Mouse (Mus musculus): ENCODE measurements around the gene Tenm3. TPM values are rescaled to one million over a fixed set of nuclear protein-coding genes. Genes with fewer than 3 reads are reported as not detected.

The Tenm3 gene
- polyA plus RNA-seq, 1 experiment from 2014 or later: 65.3 TPM

DNA sequence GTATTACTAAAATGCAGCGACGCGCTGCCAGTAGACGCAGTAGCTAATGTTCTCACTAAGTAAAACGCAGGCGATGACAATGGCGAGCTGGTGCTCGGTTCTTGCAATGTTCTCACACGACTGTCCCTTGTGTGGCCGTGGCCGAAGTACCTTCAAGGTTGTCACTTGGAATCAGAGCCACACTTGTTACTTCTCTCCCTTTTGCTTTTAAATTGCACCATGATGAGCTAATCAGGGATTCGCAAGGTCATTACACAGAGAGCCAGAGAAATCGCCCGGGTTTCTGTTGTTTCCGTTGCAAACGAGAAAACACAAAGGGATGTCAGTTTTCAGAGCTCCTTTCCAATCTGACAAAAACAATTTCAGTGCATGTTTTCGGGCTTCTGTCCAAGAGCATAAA is 301.6 kb downstream of the Tenm3 start:
- Histone ChIP-seq H3K27ac (no peak overlapping the region), H3K9ac (no peak overlapping the region), H3K4me1 (peaks cover 32% of the 10 kb centered on the region; the same call in 1 of the 2 replicates), H3K4me2 (replicated peaks) (no peak overlapping the region), H3K36me3 (peaks cover under 1% of the 10 kb centered on the region; the same call in 1 of the 2 replicates), H3K4me3 (no peak overlapping the region), H3K27me3 (no peaks in the 10 kb centered on the region), H3K9me3 (no peaks in the 10 kb centered on the region)
- WGBS: 86% methylated on average over 17 of the region's 17 CpGs
- no peak for ATAC-seq (ENCODE audit: insufficient number of reproducible peaks, insufficient read depth, low FRiP score, low TSS enrichment)

DNA sequence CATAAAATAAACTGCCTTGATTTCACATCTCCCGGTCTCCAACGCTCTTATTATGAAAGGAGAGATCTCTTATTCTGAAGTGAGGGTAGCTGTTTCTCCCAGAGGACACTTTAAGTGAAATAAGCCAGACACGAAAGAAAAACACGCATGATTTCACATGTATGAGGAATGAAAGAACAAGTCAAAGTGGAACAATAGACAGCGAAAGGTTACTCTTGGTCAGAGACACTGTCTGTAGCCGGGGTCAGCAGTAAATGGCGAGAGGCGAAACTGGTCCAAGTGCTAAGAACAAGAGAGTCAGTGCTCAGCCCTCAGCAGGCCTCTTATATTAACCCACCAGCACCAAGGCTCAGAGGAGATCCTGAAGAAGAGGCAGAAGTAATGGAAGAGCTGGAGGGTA is 302.9 kb downstream of the Tenm3 start:
- Histone ChIP-seq H3K4me1 (peaks cover 30% of the 10 kb centered on the region; the same call in 1 of the 2 replicates), H3K4me3 (no peak overlapping the region), H3K9me3 (no peaks in the 10 kb centered on the region), H3K27ac (no peak overlapping the region), H3K9ac (no peak overlapping the region), H3K27me3 (no peaks in the 10 kb centered on the region), H3K36me3 (no peaks in the 10 kb centered on the region), H3K4me2 (replicated peaks) (no peak overlapping the region)
- 57% methylated on average over 8 of the region's 8 CpGs for WGBS
- ATAC-seq (ENCODE audit: insufficient number of reproducible peaks, insufficient read depth, low FRiP score, low TSS enrichment): no peak; the same call in 1 of the 2 replicates

DNA sequence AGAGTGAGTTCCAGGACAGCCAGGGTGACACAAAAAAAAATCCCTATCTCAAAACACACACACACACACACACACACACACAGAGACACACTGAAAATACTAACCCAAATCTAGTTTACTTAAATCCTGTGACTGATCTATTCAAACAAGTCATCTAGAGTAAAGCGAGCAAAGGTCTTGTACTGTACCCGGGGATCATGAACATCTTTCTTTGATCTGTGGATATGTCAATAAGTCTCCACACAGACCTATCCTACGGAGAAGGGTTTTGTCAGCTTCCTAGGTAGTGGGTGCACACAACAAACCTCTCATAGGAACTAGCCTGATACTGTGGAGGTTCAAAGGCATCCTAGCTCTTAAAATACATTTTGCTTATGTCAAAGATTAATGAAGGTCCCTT is 307.9 kb downstream of the Tenm3 start:
- Histone ChIP-seq H3K4me1 (peaks cover 15% of the 10 kb centered on the region; the same call in 1 of the 2 replicates), H3K9ac (no peak overlapping the region), H3K4me3 (no peak overlapping the region), H3K4me2 (replicated peaks) (no peak overlapping the region), H3K27ac (no peak overlapping the region), H3K9me3 (no peaks in the 10 kb centered on the region), H3K27me3 (no peaks in the 10 kb centered on the region), H3K36me3 (0 out of 2 replicates have a peak, but pooled peaks cover 7% of the 10 kb centered on the region)
- no peak for ATAC-seq (ENCODE audit: insufficient number of reproducible peaks, insufficient read depth, low FRiP score, low TSS enrichment)
- WGBS: 89% methylated on average over 3 of the region's 3 CpGs

DNA sequence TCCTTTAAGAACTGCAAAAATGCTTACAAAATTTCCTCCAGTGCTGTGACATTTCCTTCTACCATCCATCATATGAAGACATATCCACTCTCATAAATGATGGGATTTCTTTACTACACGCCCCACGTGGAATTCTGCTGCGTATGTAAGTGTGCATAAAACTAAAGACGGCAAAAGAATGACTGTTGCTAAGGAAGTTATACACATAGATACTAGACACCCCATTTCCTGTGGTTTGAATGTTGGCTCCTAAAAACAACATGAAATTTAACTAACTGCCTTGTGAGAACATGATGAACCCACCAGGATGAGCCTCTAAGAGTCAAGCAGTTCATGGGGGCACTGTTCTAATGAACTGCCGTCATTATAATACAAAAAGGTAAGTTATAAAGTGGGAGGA is 312.0 kb downstream of the Tenm3 start:
- no peaks in the 10 kb centered on the region for H3K9me3 ChIP-seq
- WGBS: 86% methylated on average over 5 of the region's 5 CpGs
- no peak overlapping the region for H3K27ac ChIP-seq
- no peak for ATAC-seq (ENCODE audit: insufficient number of reproducible peaks, insufficient read depth, low FRiP score, low TSS enrichment)
- H3K9ac ChIP-seq: no peak overlapping the region
- no peak overlapping the region for H3K4me3 ChIP-seq
- H3K36me3 ChIP-seq: 0 out of 2 replicates have a peak, but pooled peaks cover 7% of the 10 kb centered on the region
- peaks cover 4% of the 10 kb centered on the region; the same call in 1 of the 2 replicates for H3K4me1 ChIP-seq
- no peaks in the 10 kb centered on the region for H3K27me3 ChIP-seq
- H3K4me2 ChIP-seq (replicated peaks): no peak overlapping the region

DNA sequence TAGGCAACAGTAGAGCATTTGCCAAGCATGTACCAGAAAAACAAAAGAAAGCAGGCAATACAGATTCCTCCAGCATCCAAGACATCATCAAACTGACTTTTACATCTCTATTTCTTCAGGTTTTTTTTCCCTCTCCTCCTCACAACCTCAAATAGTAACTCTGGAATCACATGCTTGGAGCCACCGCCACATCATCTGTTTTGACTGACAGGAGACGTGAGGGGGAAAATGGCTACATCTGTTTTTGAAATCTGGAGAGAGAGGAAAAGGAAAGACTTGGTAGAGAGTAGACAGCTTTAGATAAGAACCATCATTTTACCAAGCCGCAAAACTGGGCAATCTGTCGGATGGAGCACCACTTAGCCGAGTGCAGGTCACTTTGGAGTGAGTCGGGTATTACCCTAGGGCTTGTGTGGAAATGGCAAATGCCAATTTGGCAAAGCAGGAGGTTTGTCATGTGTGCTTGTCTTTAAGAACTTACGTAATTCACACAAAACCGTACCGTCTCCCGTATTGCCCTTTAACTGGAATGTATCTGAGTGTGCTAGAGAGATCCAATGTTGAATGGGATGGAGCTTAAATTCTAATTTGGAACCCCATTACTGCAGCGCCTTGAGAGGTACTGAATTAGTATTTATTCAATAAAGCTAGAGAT is 312.7 kb downstream of the Tenm3 start:
- Histone ChIP-seq H3K4me3 (no peak overlapping the region), H3K4me1 (peaks cover 4% of the 10 kb centered on the region; the same call in 1 of the 2 replicates), H3K9ac (no peak overlapping the region), H3K27me3 (no peaks in the 10 kb centered on the region), H3K4me2 (replicated peaks) (no peak overlapping the region), H3K9me3 (no peaks in the 10 kb centered on the region), H3K36me3 (0 out of 2 replicates have a peak, but pooled peaks cover 7% of the 10 kb centered on the region), H3K27ac (no peak overlapping the region)
- WGBS: 87% methylated on average over 11 of the region's 11 CpGs
- no peak for ATAC-seq (ENCODE audit: insufficient number of reproducible peaks, insufficient read depth, low FRiP score, low TSS enrichment)

DNA sequence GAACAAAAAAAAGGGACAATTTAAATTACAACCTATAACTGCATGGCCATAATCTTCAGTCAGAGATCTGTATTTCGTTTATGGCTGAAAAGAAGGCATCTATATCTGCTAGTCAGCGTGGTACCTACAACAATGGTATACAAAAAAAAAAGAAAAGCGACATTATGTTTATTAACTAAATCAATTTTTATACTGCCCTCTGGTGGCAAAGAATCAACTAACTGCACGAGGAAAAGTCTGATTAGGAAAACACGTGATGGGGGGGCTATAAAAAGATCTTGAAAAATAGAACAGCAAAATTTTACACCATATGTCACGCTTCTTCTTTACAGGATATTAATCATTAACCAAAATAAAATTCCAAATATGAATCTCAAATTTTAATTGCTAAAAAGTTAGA is 316.3 kb downstream of the Tenm3 start:
- no peaks in the 10 kb centered on the region for H3K36me3 ChIP-seq
- H3K4me2 ChIP-seq (replicated peaks): no peak overlapping the region
- no peak overlapping the region for H3K4me3 ChIP-seq
- 51% methylated on average over 6 of the region's 6 CpGs for WGBS
- no peak overlapping the region for H3K27ac ChIP-seq
- no peak overlapping the region for H3K9ac ChIP-seq
- ATAC-seq (ENCODE audit: insufficient number of reproducible peaks, insufficient read depth, low FRiP score, low TSS enrichment): no peak
- no peaks in the 10 kb centered on the region for H3K27me3 ChIP-seq
- H3K9me3 ChIP-seq: no peaks in the 10 kb centered on the region
- H3K4me1 ChIP-seq: peaks cover 4% of the 10 kb centered on the region; the same call in 1 of the 2 replicates

DNA sequence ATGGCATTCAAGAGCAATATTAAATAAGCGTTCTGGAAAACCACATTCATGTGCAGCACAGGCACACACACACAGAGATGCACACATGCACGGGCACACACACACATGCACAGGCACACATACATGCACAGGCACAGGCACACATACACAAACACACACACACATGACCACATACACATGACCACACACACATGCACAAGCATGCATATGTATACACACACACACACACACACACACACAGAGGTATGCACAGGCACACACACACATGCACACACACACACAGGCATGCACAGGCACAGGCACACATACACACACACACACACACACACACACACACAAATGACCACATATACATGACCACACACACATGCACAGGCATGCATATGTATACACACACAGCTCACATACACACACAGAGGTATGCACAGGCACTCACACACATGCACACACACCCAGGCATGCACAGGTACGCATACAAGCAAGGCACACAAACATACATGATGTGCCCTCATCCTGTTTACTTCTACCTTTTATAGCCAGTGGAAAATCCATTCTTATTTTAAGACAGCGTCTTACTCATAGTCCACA is 321.1 kb downstream of the Tenm3 start:
- Histone ChIP-seq H3K9me3 (no peaks in the 10 kb centered on the region), H3K27ac (no peak overlapping the region), H3K4me2 (replicated peaks) (no peak overlapping the region), H3K4me3 (no peak overlapping the region), H3K9ac (no peak overlapping the region), H3K36me3 (no peaks in the 10 kb centered on the region), H3K27me3 (no peaks in the 10 kb centered on the region), H3K4me1 (peaks cover 4% of the 10 kb centered on the region; the same call in 1 of the 2 replicates)
- 0 out of 2 replicates have a peak, but pooled peaks have one; percentile 28 for ATAC-seq (ENCODE audit: insufficient number of reproducible peaks, insufficient read depth, low FRiP score, low TSS enrichment)
- WGBS: 90% methylated on average over 4 of the region's 4 CpGs

DNA sequence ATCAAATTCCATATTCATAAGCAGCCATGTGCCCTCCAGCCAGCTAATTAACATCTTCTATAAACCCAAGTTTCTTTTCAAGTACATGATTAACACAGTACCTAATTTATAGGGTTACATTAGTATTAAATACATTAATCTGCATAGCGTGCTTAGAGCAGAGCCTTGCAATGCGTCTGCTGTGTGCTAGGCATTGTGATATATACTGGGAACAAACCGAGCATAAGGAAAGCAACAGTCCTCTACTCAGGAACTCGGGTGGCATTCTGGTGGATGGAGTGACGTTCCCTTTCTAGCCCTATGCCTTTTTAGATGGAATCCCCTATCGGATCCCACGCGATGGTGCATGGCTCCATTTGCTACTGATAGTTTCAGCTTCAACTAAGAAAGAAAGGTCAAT is 321.7 kb downstream of the Tenm3 start:
- H3K27me3 ChIP-seq: no peaks in the 10 kb centered on the region
- H3K4me2 ChIP-seq (replicated peaks): no peak overlapping the region
- no peaks in the 10 kb centered on the region for H3K9me3 ChIP-seq
- H3K4me3 ChIP-seq: no peak overlapping the region
- no peak overlapping the region for H3K9ac ChIP-seq
- no peaks in the 10 kb centered on the region for H3K36me3 ChIP-seq
- H3K4me1 ChIP-seq: peaks cover 4% of the 10 kb centered on the region; the same call in 1 of the 2 replicates
- no peak overlapping the region for H3K27ac ChIP-seq
- ATAC-seq (ENCODE audit: insufficient number of reproducible peaks, insufficient read depth, low FRiP score, low TSS enrichment): no peak
- 85% methylated on average over 8 of the region's 8 CpGs for WGBS

DNA sequence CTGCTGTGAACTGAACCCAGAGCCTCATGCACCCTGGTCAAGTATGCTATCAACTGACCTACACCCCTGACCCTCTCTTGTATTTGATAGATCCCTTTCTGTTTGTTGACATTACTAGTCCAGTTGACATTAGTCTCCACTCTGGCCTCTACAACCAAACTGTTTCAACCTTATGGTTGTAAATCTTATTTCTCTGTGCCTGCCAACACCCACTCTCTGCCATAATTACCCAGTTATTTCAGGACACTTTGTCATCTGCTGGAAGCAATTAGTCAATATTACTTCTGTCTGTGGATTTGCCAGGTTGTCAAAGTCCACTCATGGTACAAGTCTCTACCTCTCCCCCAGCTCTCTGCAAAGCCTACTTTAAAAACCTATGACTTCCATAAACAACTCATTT is 326.3 kb downstream of the Tenm3 start:
- ATAC-seq (ENCODE audit: insufficient number of reproducible peaks, insufficient read depth, low FRiP score, low TSS enrichment): no peak
- Histone ChIP-seq H3K36me3 (no peaks in the 10 kb centered on the region), H3K4me2 (replicated peaks) (no peak overlapping the region), H3K4me1 (peaks cover 4% of the 10 kb centered on the region; the same call in 1 of the 2 replicates), H3K27me3 (no peaks in the 10 kb centered on the region), H3K9ac (no peak overlapping the region), H3K9me3 (no peaks in the 10 kb centered on the region), H3K27ac (no peak overlapping the region), H3K4me3 (no peak overlapping the region)

DNA sequence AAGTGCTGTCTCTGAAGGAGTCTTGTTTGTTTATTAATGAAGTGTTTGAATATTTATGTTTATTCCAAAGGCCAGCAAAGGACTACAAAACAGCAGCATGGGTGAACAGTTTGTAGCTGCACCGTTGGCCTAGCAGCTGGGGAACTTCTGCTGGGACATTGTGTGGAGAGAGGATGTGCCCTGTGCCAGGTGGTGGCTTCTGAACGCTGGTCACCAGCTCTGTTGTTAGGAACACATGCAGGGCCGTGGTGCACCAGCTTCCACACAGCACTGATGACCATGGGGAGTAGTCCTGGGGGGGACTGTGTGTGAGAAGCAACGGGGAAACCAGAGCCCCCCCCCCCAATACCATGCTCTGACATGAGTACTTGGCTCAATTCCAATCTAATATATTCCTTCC is 329.5 kb downstream of the Tenm3 start:
- peaks cover 7% of the 10 kb centered on the region; the same call in 1 of the 2 replicates for H3K4me1 ChIP-seq
- no peaks in the 10 kb centered on the region for H3K9me3 ChIP-seq
- H3K36me3 ChIP-seq: no peaks in the 10 kb centered on the region
- WGBS: 91% methylated on average over 4 of the region's 4 CpGs
- no peaks in the 10 kb centered on the region for H3K27me3 ChIP-seq
- ATAC-seq (ENCODE audit: insufficient number of reproducible peaks, insufficient read depth, low FRiP score, low TSS enrichment): no peak
- H3K27ac ChIP-seq: no peak overlapping the region
- H3K9ac ChIP-seq: no peak overlapping the region
- no peak overlapping the region for H3K4me2 ChIP-seq (replicated peaks)
- H3K4me3 ChIP-seq: no peak overlapping the region

DNA sequence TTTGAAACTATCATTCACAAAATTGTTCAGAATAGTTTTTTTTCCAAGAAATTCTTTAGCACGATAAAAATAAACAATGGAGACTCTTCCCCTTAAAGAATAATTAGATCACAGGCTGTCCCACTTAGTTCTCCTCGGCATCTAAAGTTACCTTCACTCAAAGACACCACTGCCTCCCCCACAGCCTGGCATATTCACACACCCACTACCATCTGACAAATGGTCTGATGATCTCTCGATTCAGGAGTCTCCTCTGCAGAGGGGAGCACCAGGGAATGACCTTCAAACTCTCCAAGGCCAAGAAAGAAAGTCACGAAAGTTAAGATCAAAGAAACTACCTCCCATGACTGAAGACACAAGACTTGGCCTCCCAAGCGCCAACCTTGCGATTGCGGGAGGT is 329.9 kb downstream of the Tenm3 start:
- no peaks in the 10 kb centered on the region for H3K36me3 ChIP-seq
- no peak for ATAC-seq (ENCODE audit: insufficient number of reproducible peaks, insufficient read depth, low FRiP score, low TSS enrichment)
- no peaks in the 10 kb centered on the region for H3K27me3 ChIP-seq
- H3K4me2 ChIP-seq (replicated peaks): no peak overlapping the region
- no peak overlapping the region for H3K9ac ChIP-seq
- H3K27ac ChIP-seq: no peak overlapping the region
- H3K4me3 ChIP-seq: no peak overlapping the region
- 89% methylated on average over 7 of the region's 7 CpGs for WGBS
- H3K4me1 ChIP-seq: peaks cover 11% of the 10 kb centered on the region; the same call in 1 of the 2 replicates
- no peaks in the 10 kb centered on the region for H3K9me3 ChIP-seq

DNA sequence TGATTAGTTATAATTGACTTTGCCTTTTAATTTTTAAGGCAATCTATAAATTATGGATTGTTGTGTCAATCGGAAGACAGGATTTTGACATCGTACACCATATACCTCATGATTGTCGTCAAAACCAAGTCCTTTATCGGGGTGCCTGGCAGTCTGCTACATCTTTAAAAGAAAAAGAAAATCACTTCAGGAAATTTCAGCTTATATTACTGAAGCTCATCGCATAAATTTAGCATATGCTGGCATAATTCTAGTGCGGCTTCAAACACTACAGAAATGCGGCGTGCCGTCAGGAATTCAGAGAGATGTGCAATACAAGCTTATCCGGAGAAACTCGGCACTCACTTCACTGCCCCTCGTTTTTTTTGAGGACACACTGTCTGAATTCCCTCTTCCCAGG is 332.2 kb downstream of the Tenm3 start:
- Histone ChIP-seq H3K4me3 (no peak overlapping the region), H3K4me2 (replicated peaks) (no peak overlapping the region), H3K9ac (no peak overlapping the region), H3K9me3 (no peaks in the 10 kb centered on the region), H3K27me3 (no peaks in the 10 kb centered on the region), H3K36me3 (no peaks in the 10 kb centered on the region), H3K27ac (no peak overlapping the region), H3K4me1 (peaks cover 15% of the 10 kb centered on the region; the same call in 1 of the 2 replicates)
- WGBS: 88% methylated on average over 12 of the region's 12 CpGs
- ATAC-seq (ENCODE audit: insufficient number of reproducible peaks, insufficient read depth, low FRiP score, low TSS enrichment): no peak
